Mouse (Mus musculus): ENCODE results near the gene Tfb1m.

DNA sequence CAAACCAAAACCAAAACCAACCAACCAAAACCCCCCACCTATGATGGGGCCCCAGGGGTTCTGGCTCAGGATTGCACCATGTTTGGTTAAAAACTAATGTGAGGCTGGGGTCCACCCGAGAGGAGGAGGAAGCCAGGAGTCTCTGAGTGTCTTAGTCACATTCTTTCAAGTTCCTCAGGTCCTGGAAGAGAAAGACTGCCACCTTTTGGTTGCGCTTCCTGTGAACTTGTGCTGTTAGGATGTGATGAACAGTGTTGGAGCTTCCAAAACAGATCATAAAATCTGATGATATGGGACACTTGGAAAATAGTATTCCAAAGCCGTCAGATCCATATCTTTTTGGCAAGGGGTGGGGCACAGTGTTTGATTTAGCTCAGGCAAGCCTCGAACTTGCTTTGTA lies 56.6 kb downstream of the Tfb1m start:
- TF ChIP-seq ZNF384 (IDR thresholded peaks at IDR 0.05; ENCODE audit: low read depth, low read length) = no peak
- TF ChIP-seq CTCF (conservative IDR thresholded peaks at IDR 0.05 in 1 of 2, IDR thresholded peaks at IDR 0.05 in 1 of 2; ENCODE audit: low read depth in 2 of 2, low read length in 2 of 2) = peak in 1 of 2 experiments; percentile 46; a peak in 2 of 4 replicates
- TF ChIP-seq ETS1 (conservative IDR thresholded peaks at IDR 0.05; ENCODE audit: low read depth, low read length) = no peak
- TF ChIP-seq MAZ (IDR thresholded peaks at IDR 0.05; ENCODE audit: low read depth, low read length) = no peak
- TF ChIP-seq MYC (IDR thresholded peaks at IDR 0.05; ENCODE audit: low read depth, low read length) = no peak
- no peak for TF ChIP-seq TCF12 (IDR thresholded peaks at IDR 0.05; ENCODE audit: low read depth, low read length)
- TF ChIP-seq RAD21 (IDR thresholded peaks at IDR 0.05; ENCODE audit: low read depth, low read length) = peak; percentile 16; the same call in 1 of the 2 replicates
- TF ChIP-seq MAFK (IDR thresholded peaks at IDR 0.05; ENCODE audit: insufficient replicate concordance, low read length) = no peak
- no peak for TF ChIP-seq POLR2A (IDR thresholded peaks at IDR 0.05; ENCODE audit: low read depth, low read length)
- TF ChIP-seq E2F4 (IDR thresholded peaks at IDR 0.05; ENCODE audit: insufficient replicate concordance, low read depth, low read length) = no peak
- TF ChIP-seq NRF1 (IDR thresholded peaks at IDR 0.05; ENCODE audit: low read depth, low read length) = no peak
- no peak for TF ChIP-seq ELF1 (IDR thresholded peaks at IDR 0.05; ENCODE audit: low read depth, low read length)
